Mouse (Mus musculus): ENCODE data around the gene Lmntd2. TPM values are rescaled to one million over a fixed set of nuclear protein-coding genes. Genes with fewer than 3 reads are reported as not detected.
"Not testable (repeated sequence)": the region's sequence is repeated elsewhere in the genome, so short reads cannot be mapped to it uniquely, and the experiment has no call there.

Gene Lmntd2
- 1.3 and 1.4 TPM in 2 replicates for polyA plus RNA-seq (2015; fragmentation: Nextera tagmentation; extraction: Ambion mirVana)

DNA sequence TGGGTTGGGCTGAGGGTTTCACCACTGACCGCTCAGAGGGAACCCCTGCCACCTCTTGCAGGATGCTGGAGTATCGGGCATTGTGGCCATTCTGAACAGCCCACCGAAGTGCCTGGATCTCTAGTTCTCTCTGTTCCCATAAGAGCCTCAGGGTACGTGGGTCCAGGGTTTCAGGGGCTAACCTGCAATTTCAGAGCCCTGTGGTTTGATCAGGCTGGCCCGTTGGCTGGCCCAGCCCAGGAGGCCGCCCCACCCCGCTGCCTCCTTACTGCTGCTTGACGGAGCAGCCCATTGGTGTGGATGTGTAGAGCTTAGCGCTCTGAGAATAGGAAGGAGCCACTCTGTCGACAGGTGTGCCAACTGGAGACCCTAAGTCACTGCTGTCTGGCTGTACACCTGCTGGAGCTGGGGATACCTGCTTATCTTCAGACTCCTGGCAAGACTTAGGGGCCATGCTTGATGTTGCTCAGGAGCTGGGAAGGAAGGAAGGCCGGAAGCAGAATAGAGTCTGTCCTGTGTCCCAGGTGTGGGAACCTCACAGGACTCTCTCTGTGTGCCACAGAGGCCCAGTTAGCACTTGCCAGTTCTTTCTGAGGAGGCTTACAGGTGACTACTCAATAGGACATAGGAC, at the start of gene Lmntd2:
TSS of gene Lmntd2 (minus strand) at position 476 of the 631 bp plus-strand sequence.
- Histone ChIP-seq H3K27ac (ENCODE audit: low read length) (peak within 1 kb of the TSS; percentile 82), H3K4me3 (ENCODE audit: low read length) (peak within 1 kb of the TSS; percentile 70), H3K27me3 (ENCODE audit: control insufficient read depth, insufficient read depth, low read depth, low read length) (no peaks in the 10 kb centered on the region), H3K36me3 (ENCODE audit: control insufficient read depth, insufficient read depth, low read length) (no peaks in the 10 kb centered on the region), H3K4me2 (ENCODE audit: low read depth, low read length) (peak within 1 kb of the TSS; percentile 95), H3K9ac (ENCODE audit: low read length) (peak within 1 kb of the TSS; percentile 51), H3K9me3 (ENCODE audit: control insufficient read depth, low read length) (no peaks in the 10 kb centered on the region), H3K4me1 (replicated peaks; ENCODE audit: control insufficient read depth, insufficient read depth, low read length) (peaks cover 21% of the 10 kb centered on the region)
- no peak for ATAC-seq (ENCODE audit: low read depth)
- 87% methylated on average over 11 of the region's 11 CpGs for WGBS

DNA sequence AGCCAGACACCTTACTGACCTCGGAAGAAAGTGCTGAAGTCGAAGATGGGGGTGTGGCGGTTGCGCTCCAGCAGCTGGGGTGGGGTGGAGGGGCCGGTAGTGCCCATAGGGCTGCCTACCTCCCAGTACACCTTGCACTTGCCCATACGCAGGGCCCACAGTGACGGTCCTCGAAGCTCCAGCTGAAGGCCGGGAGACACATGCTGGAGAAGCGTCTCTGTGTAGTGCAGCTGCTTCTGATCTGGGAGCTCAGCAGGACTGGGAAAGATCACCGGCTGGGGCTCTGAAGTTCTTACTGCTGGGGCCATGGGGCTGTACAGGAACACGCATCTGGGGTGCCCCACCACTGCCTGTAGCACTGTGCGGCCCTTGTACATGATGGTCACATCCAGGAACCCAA, 49.8 kb upstream of the Lmntd2 start:
- Histone ChIP-seq H3K9me3 (ENCODE audit: control insufficient read depth, low read length) (no peaks in the 10 kb centered on the region), H3K4me1 (replicated peaks; ENCODE audit: control insufficient read depth, insufficient read depth, low read length) (peaks cover 6% of the 10 kb centered on the region), H3K27me3 (ENCODE audit: control insufficient read depth, insufficient read depth, low read depth, low read length) (no peaks in the 10 kb centered on the region), H3K27ac (ENCODE audit: low read length) (no peak overlapping the region), H3K4me2 (ENCODE audit: low read depth, low read length) (no peak overlapping the region), H3K4me3 (ENCODE audit: low read length) (no peak overlapping the region), H3K9ac (ENCODE audit: low read length) (no peak overlapping the region), H3K36me3 (ENCODE audit: control insufficient read depth, insufficient read depth, low read length) (peaks cover 41% of the 10 kb centered on the region)
- ATAC-seq (ENCODE audit: low read depth), result no peak
- 86% methylated on average over 13 of the region's 13 CpGs for WGBS

DNA sequence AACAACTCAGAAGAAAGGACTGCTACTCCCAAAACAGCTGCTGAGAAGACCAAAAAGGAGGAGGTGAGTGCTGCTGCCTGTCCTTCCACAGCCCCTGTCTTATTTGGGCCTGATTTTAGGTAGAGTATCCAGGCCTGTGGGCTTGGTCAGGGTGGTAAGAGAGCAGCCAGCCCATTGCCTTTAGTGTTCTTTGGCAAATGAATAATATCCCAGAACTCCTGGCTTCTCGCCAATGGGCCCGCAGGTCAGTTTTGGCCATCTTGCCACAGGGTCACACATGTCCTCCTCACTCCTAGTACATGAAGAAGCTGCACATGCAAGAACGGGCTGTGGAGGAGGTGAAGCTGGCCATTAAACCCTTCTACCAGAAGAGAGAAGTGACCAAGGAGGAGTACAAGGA, 47.6 kb upstream of the Lmntd2 start:
- 87% methylated on average over 3 of the region's 3 CpGs for WGBS
- Histone ChIP-seq H3K4me3 (ENCODE audit: low read length) (no peak overlapping the region), H3K9ac (ENCODE audit: low read length) (no peak overlapping the region), H3K4me2 (ENCODE audit: low read depth, low read length) (no peak overlapping the region), H3K9me3 (ENCODE audit: control insufficient read depth, low read length) (no peaks in the 10 kb centered on the region), H3K36me3 (ENCODE audit: control insufficient read depth, insufficient read depth, low read length) (peaks cover 58% of the 10 kb centered on the region), H3K27me3 (ENCODE audit: control insufficient read depth, insufficient read depth, low read depth, low read length) (no peaks in the 10 kb centered on the region), H3K4me1 (replicated peaks; ENCODE audit: control insufficient read depth, insufficient read depth, low read length) (peaks cover 6% of the 10 kb centered on the region), H3K27ac (ENCODE audit: low read length) (no peak overlapping the region)
- ATAC-seq (ENCODE audit: low read depth), result no peak

DNA sequence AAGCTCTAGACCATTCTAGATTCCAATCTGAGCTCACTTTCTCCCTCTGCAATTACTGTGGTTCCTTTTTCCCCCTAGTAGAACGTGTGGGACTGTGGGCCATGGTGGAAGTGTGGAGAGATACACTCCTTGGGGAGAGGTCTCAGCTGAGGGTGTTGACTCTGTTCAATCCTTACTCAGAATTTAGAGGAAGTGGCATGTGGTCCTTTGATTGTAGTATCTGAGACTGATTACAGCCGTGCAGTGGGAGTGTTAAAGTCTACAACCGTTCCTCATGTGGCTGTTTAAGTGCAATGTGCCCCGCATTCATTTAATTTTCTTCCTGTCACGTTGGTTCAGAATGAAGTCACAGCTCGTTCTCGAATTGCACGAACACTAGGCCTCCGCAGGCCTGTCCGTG, 42.3 kb upstream of the Lmntd2 start:
- H3K27ac ChIP-seq (ENCODE audit: low read length), result no peak overlapping the region
- no peak overlapping the region for H3K4me3 ChIP-seq (ENCODE audit: low read length)
- WGBS, result 91% methylated on average over 10 of the region's 10 CpGs
- ATAC-seq (ENCODE audit: low read depth), result no peak
- no peak overlapping the region for H3K4me2 ChIP-seq (ENCODE audit: low read depth, low read length)
- H3K9ac ChIP-seq (ENCODE audit: low read length), result no peak overlapping the region
- no peaks in the 10 kb centered on the region for H3K4me1 ChIP-seq (replicated peaks; ENCODE audit: control insufficient read depth, insufficient read depth, low read length)
- H3K9me3 ChIP-seq (ENCODE audit: control insufficient read depth, low read length), result no peaks in the 10 kb centered on the region
- no peaks in the 10 kb centered on the region for H3K27me3 ChIP-seq (ENCODE audit: control insufficient read depth, insufficient read depth, low read depth, low read length)
- H3K36me3 ChIP-seq (ENCODE audit: control insufficient read depth, insufficient read depth, low read length), result peaks cover 62% of the 10 kb centered on the region

DNA sequence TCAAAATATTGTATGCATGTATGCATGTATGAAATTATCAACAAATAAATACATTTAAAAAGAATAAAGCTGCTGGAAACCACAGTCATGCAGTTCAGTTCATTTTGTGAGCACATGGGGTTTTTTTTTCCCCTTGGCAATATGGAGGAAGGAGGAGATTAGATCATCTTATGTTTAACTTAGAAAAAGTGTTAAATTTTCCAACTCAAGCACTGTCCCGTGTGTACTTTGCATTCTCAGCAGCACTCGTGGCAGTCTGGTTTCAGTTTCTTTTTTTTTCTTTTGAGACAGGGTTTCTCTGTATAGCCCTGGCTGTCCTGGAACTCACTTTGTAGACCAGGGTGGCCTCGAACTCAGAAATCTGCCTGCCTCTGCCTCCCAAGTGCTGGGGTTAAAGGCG, 36.6 kb upstream of the Lmntd2 start:
- peaks cover 52% of the 10 kb centered on the region for H3K36me3 ChIP-seq (ENCODE audit: control insufficient read depth, insufficient read depth, low read length)
- H3K4me3 ChIP-seq (ENCODE audit: low read length); H3K9me3 ChIP-seq (ENCODE audit: control insufficient read depth, low read length); H3K9ac ChIP-seq (ENCODE audit: low read length); H3K27me3 ChIP-seq (ENCODE audit: control insufficient read depth, insufficient read depth, low read depth, low read length); H3K4me2 ChIP-seq (ENCODE audit: low read depth, low read length); H3K4me1 ChIP-seq (replicated peaks; ENCODE audit: control insufficient read depth, insufficient read depth, low read length); H3K27ac ChIP-seq (ENCODE audit: low read length); ATAC-seq (ENCODE audit: low read depth): not testable (repeated sequence)
- whole genome bisulfite sequencing, result 71% methylated on average over 4 of the region's 4 CpGs

DNA sequence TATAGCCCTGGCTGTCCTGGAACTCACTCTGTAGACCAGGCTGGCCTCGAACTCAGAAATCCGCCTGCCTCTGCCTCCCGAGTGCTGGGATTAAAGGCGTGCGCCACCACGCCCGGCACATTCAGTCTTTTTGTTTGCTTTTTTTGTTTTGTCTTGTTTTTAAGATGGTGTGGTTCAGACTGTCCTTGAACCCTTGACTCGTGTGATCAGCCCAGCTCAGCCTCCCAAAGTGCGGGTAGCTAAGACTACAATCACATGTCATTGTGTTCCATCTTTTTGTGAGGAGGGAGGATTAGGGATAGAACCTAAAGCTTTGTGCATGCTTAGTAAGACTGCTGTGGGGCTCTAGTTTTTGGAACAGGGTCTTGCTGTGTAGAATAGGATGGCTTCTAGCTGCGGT, 17.7 kb upstream of the Lmntd2 start:
- Histone ChIP-seq H3K4me1 (replicated peaks; ENCODE audit: control insufficient read depth, insufficient read depth, low read length) (peaks cover 11% of the 10 kb centered on the region), H3K4me2 (ENCODE audit: low read depth, low read length) (no peak overlapping the region), H3K4me3 (ENCODE audit: low read length) (no peak overlapping the region), H3K9me3 (ENCODE audit: control insufficient read depth, low read length) (no peaks in the 10 kb centered on the region), H3K9ac (ENCODE audit: low read length) (no peak overlapping the region), H3K27me3 (ENCODE audit: control insufficient read depth, insufficient read depth, low read depth, low read length) (no peaks in the 10 kb centered on the region), H3K27ac (ENCODE audit: low read length) (no peak overlapping the region), H3K36me3 (ENCODE audit: control insufficient read depth, insufficient read depth, low read length) (peaks cover 27% of the 10 kb centered on the region)
- ATAC-seq (ENCODE audit: low read depth), result no peak
- WGBS, result 90% methylated on average over 9 of the region's 10 CpGs

DNA sequence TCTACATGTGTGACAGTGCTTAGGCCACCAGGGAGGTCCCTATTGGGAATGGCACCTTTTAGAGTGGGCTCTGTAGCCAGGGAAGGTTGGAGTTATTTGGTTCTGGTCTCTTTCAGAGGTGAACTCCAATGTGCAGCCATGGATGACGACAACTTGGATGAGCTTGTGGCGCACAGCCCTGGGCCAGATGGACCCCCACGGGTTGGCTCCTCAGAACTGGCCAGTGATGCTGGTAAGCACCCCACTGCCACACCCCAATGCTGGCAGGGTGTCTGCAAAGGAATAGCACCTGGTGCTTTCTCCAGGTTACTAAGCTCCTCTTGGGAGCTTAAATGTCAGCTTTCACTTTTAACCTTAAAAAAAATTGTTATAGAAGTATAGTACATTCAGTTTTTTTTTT, 17.2 kb upstream of the Lmntd2 start:
- Histone ChIP-seq H3K27ac (ENCODE audit: low read length) (no peak overlapping the region), H3K4me1 (replicated peaks; ENCODE audit: control insufficient read depth, insufficient read depth, low read length) (peaks cover 11% of the 10 kb centered on the region), H3K9ac (ENCODE audit: low read length) (no peak overlapping the region), H3K9me3 (ENCODE audit: control insufficient read depth, low read length) (no peaks in the 10 kb centered on the region), H3K4me3 (ENCODE audit: low read length) (no peak overlapping the region), H3K27me3 (ENCODE audit: control insufficient read depth, insufficient read depth, low read depth, low read length) (no peaks in the 10 kb centered on the region), H3K4me2 (ENCODE audit: low read depth, low read length) (no peak overlapping the region), H3K36me3 (ENCODE audit: control insufficient read depth, insufficient read depth, low read length) (peaks cover 27% of the 10 kb centered on the region)
- 89% methylated on average over 3 of the region's 3 CpGs for WGBS
- no peak for ATAC-seq (ENCODE audit: low read depth)

DNA sequence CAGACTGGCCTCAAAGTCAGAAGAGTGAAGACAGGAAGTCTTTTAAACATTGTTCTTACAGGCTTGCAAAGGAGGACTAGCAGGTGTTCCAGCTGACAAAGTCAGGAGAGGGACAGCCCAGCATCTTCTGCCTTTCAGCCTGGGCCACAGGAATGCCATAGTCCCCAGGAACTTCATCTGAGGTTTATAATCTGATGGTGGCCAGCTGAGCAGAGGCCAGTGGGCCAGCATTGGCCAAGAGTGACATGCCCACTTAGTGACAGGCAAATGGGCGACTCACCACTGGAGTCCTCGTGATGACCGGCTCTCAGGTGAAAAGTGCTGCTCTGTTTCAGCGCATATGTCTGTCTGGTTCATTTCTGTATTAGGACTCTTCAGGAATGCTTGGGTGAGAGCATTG, 16.7 kb upstream of the Lmntd2 start:
- no peaks in the 10 kb centered on the region for H3K9me3 ChIP-seq (ENCODE audit: control insufficient read depth, low read length)
- H3K4me1 ChIP-seq (replicated peaks; ENCODE audit: control insufficient read depth, insufficient read depth, low read length), result peaks cover 11% of the 10 kb centered on the region
- no peak overlapping the region for H3K4me3 ChIP-seq (ENCODE audit: low read length)
- no peak overlapping the region; the same call in 1 of the 2 replicates for H3K4me2 ChIP-seq (ENCODE audit: low read depth, low read length)
- H3K27ac ChIP-seq (ENCODE audit: low read length), result no peak overlapping the region
- no peaks in the 10 kb centered on the region for H3K27me3 ChIP-seq (ENCODE audit: control insufficient read depth, insufficient read depth, low read depth, low read length)
- peaks cover 27% of the 10 kb centered on the region for H3K36me3 ChIP-seq (ENCODE audit: control insufficient read depth, insufficient read depth, low read length)
- no peak overlapping the region for H3K9ac ChIP-seq (ENCODE audit: low read length)
- ATAC-seq (ENCODE audit: low read depth), result no peak
- WGBS, result 96% methylated on average over 4 of the region's 4 CpGs

DNA sequence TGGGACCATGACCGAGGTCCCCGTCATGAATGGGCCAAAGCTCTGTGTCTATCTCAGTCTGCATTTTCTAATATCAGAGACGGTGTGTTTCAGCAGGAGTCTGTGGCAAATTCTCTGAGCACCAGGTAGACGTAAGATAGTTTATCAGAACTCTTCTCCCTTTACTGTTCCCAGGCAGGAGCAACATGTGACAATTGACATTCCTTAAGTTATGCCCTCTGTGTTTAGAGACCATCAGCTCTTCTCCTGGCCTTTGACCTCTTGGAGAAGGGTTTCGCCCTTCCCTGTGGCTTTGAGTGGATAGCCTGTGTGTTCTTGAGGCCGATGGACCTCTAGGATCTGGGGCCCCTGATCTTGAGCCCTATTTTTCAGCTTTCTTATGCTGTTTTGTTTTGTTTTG, 15.8 kb upstream of the Lmntd2 start:
- Histone ChIP-seq H3K4me2 (ENCODE audit: low read depth, low read length) (peak overlapping the region; percentile 95), H3K4me3 (ENCODE audit: low read length) (peak overlapping the region; percentile 72), H3K9me3 (ENCODE audit: control insufficient read depth, low read length) (no peaks in the 10 kb centered on the region), H3K36me3 (ENCODE audit: control insufficient read depth, insufficient read depth, low read length) (peaks cover 22% of the 10 kb centered on the region), H3K9ac (ENCODE audit: low read length) (peak overlapping the region; percentile 93), H3K27ac (ENCODE audit: low read length) (no peak overlapping the region), H3K27me3 (ENCODE audit: control insufficient read depth, insufficient read depth, low read depth, low read length) (no peaks in the 10 kb centered on the region), H3K4me1 (replicated peaks; ENCODE audit: control insufficient read depth, insufficient read depth, low read length) (peaks cover 11% of the 10 kb centered on the region)
- WGBS, result 42% methylated on average over 6 of the region's 6 CpGs
- ATAC-seq (ENCODE audit: low read depth), result no peak
